Mouse (Mus musculus): ENCODE measurements around the gene Thra.

- TF ChIP-seq CTCF (IDR thresholded peaks at IDR 0.05; ENCODE audit: low read depth) (no peak), EP300 (IDR thresholded peaks at IDR 0.05; ENCODE audit: low read depth) (no peak)
Measured at GRCm38 (mm10) chr11:98750351-98751201, 10.1 kb downstream of the Thra start.

Measured in liver, postnatal 0 days (tissue).